Mouse (Mus musculus) E14TG2a.4 (cell line): ENCODE measurements around the gene Syn2.

Experiments
- CTCF ChIP-seq: conservative IDR thresholded peaks from 2 replicates; pipeline ENCODE4 v1.5.1; 2014; ENCODE audit warnings: low read length
- POU5F1 ChIP-seq: IDR thresholded peaks from 2 replicates; pipeline ENCODE4 v1.6.1; 2014; ENCODE audit warnings: low read length, borderline replicate concordance

DNA sequence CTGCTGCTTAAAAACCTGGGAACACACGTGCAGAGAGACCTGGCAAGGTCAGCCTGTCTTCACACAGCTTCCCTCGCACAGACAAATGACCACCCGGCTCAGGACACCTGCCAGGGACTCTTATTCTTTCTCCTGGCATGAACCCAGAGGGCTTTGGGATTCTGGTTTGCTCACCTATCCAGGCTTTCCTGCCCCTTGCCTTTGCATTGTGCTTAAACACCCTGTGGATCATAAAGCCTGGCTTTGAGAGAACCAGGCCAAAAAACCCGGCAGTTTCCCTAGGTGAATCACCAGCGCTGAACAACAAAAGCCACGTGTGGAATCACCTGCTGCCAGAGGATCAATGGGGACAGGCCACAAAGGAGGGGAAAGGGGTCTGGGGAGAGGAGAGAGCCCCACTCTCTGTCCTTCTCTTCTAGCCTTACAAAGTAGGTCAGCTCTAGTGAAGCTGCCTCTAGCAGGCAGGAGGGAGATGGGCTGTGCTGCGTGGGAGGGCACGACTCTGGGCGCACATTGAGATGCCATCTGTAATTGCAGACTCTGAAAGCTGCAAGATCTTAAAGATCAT lies 49.3 kb upstream of the Syn2 start:
- no peak for TF ChIP-seq CTCF
- no peak for TF ChIP-seq POU5F1
